Mouse (Mus musculus) frontal cortex, postnatal 14 days (tissue): ENCODE data around the gene Zg16.
A peak's percentile ranks its signal among the peaks of the same experiment; 100 is the strongest.

Source experiments
- DNase-seq, 2 experiments: peaks; one replicate each; pipeline ENCODE4 v3.0.0; 2022; ENCODE audit warnings: low spot score in 2 of 2

Zg16 gene

GRCm38 (mm10) chr7:127073221-127073620 lies 13.9 kb downstream of the Zg16 start:
- no peak for DNase-seq

GRCm38 (mm10) chr7:127070871-127071413 lies 16.2 kb downstream of the Zg16 start:
- no peak for DNase-seq

GRCm38 (mm10) chr7:127066317-127066716 lies 20.8 kb downstream of the Zg16 start:
- no peak for DNase-seq

- no peak for DNase-seq
Observed at GRCm38 (mm10) chr7:127065538-127065937, 21.6 kb downstream of the Zg16 start.

GRCm38 (mm10) chr7:127055026-127055585 lies 32.0 kb downstream of the Zg16 start:
- no peak for DNase-seq

- DNase-seq, result peak; percentile 71 to 83
Observed at GRCm38 (mm10) chr7:127041851-127042672, 45.1 kb downstream of the Zg16 start, which contains the start of gene Kif22. Kif22 (minus strand) TSS chr7:127042471.

GRCm38 (mm10) chr7:127031244-127031643 lies 55.9 kb downstream of the Zg16 start:
- no peak for DNase-seq

- no peak for DNase-seq
Observed at GRCm38 (mm10) chr7:127030172-127030571, 57.0 kb downstream of the Zg16 start.

- DNase-seq, result no peak
Observed at GRCm38 (mm10) chr7:127027885-127028284, 59.2 kb downstream of the Zg16 start.

GRCm38 (mm10) chr7:127026984-127027726 lies 60.0 kb downstream of the Zg16 start, which contains the start of gene Maz:
Maz (minus strand) TSS chr7:127027037.
- DNase-seq, result peak; percentile 99

- no peak for DNase-seq
Observed at GRCm38 (mm10) chr7:127026616-127026983, 60.5 kb downstream of the Zg16 start.

GRCm38 (mm10) chr7:127026161-127026600 lies 60.9 kb downstream of the Zg16 start:
- DNase-seq, result peak in 1 of 2 experiments; percentile 58

- no peak for DNase-seq
Observed at GRCm38 (mm10) chr7:127025556-127026160, 61.5 kb downstream of the Zg16 start.

- DNase-seq, result peak; percentile 73 to 79
Observed at GRCm38 (mm10) chr7:127024755-127025555, 62.2 kb downstream of the Zg16 start.

- DNase-seq, result no peak
Observed at GRCm38 (mm10) chr7:127023896-127024690, 63.0 kb downstream of the Zg16 start.

GRCm38 (mm10) chr7:127023272-127023691 lies 63.8 kb downstream of the Zg16 start:
- no peak for DNase-seq

- no peak for DNase-seq
Observed at GRCm38 (mm10) chr7:127022528-127023271, 64.4 kb downstream of the Zg16 start.

- DNase-seq, result no peak
Observed at GRCm38 (mm10) chr7:127021563-127022527, 65.3 kb downstream of the Zg16 start.
